Mouse (Mus musculus) heart, postnatal 25 days (tissue): ENCODE measurements around the gene Chit1. TPM values are rescaled to one million over a fixed set of nuclear protein-coding genes. Genes with fewer than 3 reads are reported as not detected.
A peak's percentile ranks its signal among the peaks of the same experiment; 100 is the strongest.

Source experiments
- DNase-seq: peaks from one replicate; pipeline ENCODE4 v3.0.0; 2022; ENCODE audit warnings: low spot score
- intact Hi-C: fragments of 180-260 bp; cut with DNase I; formaldehyde crosslinking; loops from one replicate; pipeline ENCODE4 v1.15.1; 2025
- total RNA-seq, 2 experiments: library from RNA; stranded (reverse); gene quantifications; 2 replicates each; pipeline ENCODE4 v1.2.3; 2021

Chit1 gene
- total RNA-seq, 2 experiments from 2014 or later, result not detected

GRCm38 (mm10) chr1:134078061-134078795 lies 32.8 kb upstream of the Chit1 start:
- intact Hi-C loops, result loop anchor here (2.0 kb wide), 1 partner anchor 21 kb away; no protein-coding TSS in a partner anchor
- no peak for DNase-seq

DNA sequence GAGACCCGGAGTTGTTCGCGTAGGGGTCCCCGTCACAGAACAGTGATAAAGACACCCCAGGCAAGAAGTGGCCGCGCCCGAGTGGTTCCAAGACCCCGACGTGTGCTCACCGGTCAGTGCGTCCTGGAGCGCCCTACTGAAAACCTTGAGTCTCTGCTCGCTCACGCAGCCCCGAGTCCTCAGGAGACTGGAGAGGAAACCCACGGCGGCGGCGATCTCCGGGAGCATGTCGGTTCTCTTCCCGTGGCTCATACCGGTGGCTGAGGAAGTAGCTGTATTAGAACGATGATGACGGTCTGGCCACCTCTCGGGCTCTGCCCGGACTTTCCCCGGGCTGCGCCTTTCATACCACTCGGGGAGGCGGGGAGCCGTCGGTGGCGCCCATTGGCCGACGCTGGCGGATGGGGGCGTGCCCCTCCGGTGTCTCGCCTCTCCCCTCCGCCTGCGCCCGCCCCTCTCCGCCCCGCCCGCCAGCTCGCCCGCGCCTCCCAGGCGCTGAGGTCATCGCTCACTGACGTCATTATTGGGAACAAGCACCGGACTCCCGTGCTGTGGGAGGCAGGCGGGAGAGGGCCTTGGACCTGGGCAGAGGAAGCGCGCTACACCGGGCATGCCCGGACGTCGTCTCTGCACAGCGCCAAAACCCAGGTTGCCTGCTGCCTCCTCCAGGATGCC lies 32.1 kb upstream of the Chit1 start, which contains the start of gene Btg2:
Btg2 (minus strand) TSS at position 319 of the 675 bp plus-strand sequence.
- intact Hi-C loops, result loop anchor here (2.0 kb wide), 1 partner anchor 20 kb away; no protein-coding TSS in a partner anchor
- DNase-seq, result peak; percentile 98

GRCm38 (mm10) chr1:134079477-134080163 lies 31.4 kb upstream of the Chit1 start:
- intact Hi-C loops, result loop anchor here (2.0 kb wide), 1 partner anchor 19 kb away; no protein-coding TSS in a partner anchor
- peak; percentile 70 for DNase-seq

GRCm38 (mm10) chr1:134080406-134080805 lies 30.6 kb upstream of the Chit1 start:
- intact Hi-C loops, result no loop called here
- DNase-seq, result no peak

GRCm38 (mm10) chr1:134080881-134081450 lies 30.1 kb upstream of the Chit1 start:
- intact Hi-C loops, result no loop called here

GRCm38 (mm10) chr1:134082987-134083516 lies 28.0 kb upstream of the Chit1 start:
- DNase-seq, result no peak
- intact Hi-C loops, result loop anchor here (1.0 kb wide), 1 partner anchor 9 kb away; no protein-coding TSS in a partner anchor

More at GRCm38 (mm10) chr1:134080881-134081450, 30.1 kb upstream of the Chit1 start:
- DNase-seq, result no peak

DNA sequence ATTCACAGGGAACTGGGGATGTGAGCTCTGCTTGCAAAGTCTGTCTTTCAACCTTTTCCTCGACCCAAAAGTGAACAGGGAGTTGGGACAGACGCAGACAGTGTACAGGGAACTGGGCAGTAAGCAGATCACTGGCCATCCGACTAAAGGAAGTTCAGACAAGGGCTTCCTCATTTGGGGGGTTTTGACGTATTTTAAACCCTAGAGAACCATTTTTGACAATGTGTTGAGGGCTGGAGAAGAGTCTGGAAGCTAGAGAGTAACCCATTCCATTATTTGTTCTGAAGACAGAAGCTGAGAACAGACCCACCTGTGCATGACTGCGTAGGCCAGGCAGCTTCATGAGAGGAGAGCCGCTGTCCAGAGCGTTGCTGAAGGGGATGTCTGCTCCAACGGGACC lies 27.4 kb upstream of the Chit1 start:
- intact Hi-C loops, result no loop called here
- DNase-seq, result no peak

- no peak for DNase-seq
Measured at GRCm38 (mm10) chr1:134084128-134084527, 26.9 kb upstream of the Chit1 start.

DNA sequence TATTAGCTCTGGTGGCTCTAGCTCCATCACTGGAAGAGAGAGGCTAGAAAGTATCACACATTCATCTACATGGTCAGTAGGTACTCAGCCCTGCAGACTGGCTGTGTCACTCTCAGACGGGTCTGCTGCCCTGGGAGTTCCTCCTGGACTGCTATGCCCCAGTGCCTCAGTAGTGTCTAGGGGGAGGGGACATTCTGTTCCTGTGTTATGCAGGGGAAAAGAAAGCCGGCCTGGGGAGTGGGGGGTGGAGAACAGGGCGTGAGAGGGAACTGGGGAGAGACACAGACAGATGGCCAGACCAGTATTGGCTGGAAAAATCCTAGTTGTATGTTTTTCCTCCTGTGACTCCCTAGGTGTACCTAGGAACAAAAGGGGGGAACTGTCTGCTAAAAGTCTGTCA lies 25.0 kb upstream of the Chit1 start:
- DNase-seq, result no peak
- intact Hi-C loops, result no loop called here

More at GRCm38 (mm10) chr1:134084128-134084527, 26.9 kb upstream of the Chit1 start:
- intact Hi-C loops, result no loop called here

DNA sequence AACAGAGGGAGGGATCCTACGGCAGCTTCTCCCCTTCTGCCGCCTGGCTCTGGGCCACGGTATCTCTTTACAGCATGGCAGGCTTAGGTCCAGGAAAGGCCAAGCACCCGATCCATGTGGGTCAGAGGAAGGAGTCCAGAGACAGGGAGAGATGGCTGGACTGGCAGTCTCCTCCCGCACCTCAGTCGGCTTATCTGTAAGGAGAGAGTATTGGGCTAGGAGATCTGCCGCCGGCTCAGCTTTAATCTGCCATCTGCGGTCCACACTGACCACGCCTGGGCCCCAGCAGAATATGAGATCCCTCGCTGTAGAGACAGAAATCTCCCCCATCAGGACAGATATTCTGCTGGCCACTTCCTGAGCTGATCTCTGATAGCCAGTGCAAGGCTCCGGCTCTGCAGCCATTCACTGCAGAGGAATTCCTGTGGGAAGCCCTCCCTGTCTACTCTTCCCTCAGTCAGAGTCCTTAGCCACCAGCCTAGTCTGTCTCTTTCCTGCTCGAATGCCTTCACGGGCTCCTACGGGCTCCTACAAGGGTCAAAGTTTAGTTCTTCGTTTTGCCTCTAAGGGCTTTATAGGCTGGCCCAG lies 24.1 kb upstream of the Chit1 start:
- DNase-seq, result no peak
- intact Hi-C loops, result no loop called here

GRCm38 (mm10) chr1:134089074-134089473 lies 22.0 kb upstream of the Chit1 start:
- intact Hi-C loops, result no loop called here
- no peak for DNase-seq

GRCm38 (mm10) chr1:134091851-134092250 lies 19.2 kb upstream of the Chit1 start:
- intact Hi-C loops, result loop anchor here (1.0 kb wide), 1 partner anchor 10 kb away; no protein-coding TSS in a partner anchor
- DNase-seq, result no peak

- no peak for DNase-seq
- intact Hi-C loops, result loop anchor here (1.0 kb wide), 1 partner anchor 10 kb away; no protein-coding TSS in a partner anchor
Measured at GRCm38 (mm10) chr1:134092368-134092767, 18.7 kb upstream of the Chit1 start.

GRCm38 (mm10) chr1:134092852-134093770 lies 17.9 kb upstream of the Chit1 start:
- intact Hi-C loops, result loop anchor here (1.0 kb wide), 1 partner anchor 11 kb away; no protein-coding TSS in a partner anchor
- DNase-seq, result peak; percentile 95

DNA sequence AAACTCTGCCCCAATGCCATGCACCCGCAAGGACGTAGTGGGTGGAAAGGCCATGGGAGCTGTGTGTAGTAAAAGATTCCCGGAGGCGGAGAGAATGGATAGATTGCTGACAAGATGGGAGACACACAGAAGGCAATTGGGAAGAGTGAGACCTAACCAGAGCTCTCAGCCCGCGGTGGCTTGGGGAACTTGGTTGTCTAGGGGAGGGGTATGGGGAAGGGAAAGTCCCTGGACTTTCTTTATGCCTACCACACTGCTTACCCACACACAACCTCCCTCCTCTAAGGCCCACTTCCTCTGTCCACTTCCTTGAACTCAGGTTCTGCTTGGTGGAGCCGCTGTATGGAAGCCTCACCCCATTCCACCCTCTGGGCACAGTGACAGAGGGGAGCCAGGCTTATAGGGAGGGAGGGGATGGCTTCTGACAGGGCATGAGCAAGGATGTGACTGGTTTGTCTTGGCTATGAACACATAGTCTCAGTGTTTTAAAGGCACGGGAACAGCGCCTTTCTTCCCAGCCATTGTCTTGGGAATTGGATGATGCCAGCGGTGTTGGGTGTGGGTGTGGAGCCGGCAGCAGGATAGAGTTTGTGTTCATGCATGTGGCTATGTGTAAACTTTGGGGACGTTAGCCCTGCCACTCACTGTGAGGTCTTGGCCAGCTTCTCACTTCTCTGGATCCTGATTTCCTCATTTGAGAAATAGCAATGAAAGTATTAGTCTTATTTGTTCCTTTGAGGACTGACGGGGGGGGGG lies 17.1 kb upstream of the Chit1 start:
- no peak for DNase-seq
- intact Hi-C loops, result no loop called here

DNA sequence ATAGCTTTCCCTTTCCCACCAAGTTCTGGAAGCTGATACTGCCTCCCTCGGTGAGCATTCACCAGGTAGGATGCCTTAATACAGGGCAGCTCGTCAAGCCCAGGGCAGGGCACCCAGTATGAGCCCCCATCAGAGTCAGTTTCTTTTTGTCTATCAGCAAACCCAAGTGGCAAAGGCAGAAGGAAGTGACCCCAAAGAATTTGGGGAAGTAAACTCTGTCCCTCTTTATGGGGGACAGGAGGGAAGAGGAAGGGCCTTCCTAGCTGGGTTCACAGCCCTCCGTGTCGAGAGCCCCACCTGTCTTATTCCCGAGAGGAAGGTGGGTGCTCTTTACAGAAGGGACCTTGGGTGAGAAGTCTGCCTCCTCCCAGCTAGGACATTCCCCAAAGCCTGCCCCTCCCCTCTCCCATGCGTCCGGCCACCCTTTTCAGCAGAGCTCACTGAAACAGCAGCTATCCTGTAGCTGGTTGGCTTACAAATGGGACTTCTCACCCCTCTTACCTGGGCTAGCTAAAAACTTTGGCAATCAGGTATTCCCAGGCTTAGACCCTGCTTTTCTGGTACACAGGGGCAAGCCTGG lies 15.9 kb upstream of the Chit1 start:
- intact Hi-C loops, result no loop called here
- DNase-seq, result no peak

DNA sequence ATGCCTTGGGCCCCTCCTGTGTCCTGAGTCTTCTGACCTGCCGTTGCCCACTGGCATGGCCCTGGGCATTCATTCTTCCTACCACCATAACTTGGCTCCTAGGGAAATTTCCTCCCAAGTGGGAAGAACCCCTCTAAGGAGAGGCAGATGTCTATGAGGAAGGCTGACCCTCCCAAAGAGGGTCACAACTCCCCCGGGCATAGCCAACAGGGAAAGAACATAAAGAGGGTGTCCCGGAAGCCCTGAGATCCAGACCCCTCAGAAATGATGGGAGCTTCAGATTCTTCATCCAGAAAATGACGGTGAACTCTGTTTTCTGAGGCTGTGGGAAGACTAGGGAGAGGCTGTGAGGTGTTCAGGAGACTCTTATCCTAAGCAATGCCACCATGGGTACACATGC lies 15.3 kb upstream of the Chit1 start:
- no peak for DNase-seq
- intact Hi-C loops, result no loop called here
